Mouse (Mus musculus): ENCODE measurements around the gene Pigu. TPM values are rescaled to one million over a fixed set of nuclear protein-coding genes. Genes with fewer than 3 reads are reported as not detected.

The Pigu gene
- polyA plus RNA-seq, 1 experiment from 2014 or later: 65.0 TPM

- WGBS: 79% methylated on average over 2 of the region's 2 CpGs
- Histone ChIP-seq H3K4me3 (ENCODE audit: low read length) (peak overlapping the region; percentile 96), H3K9me3 (ENCODE audit: low read length) (no peaks in the 10 kb centered on the region), H3K36me3 (ENCODE audit: insufficient read depth, low read length) (0 out of 2 replicates have a peak, but pooled peaks cover 7% of the 10 kb centered on the region), H3K27me3 (ENCODE audit: insufficient read depth, low read length) (peaks cover 9% of the 10 kb centered on the region; the same call in 1 of the 2 replicates), H3K9ac (replicated peaks; ENCODE audit: low read length) (no peak overlapping the region), H3K4me2 (replicated peaks; ENCODE audit: low read depth, low read length) (peak overlapping the region; percentile 94), H3K27ac (ENCODE audit: low read length) (no peak overlapping the region), H3K4me1 (ENCODE audit: insufficient read depth, low read length) (peaks cover 30% of the 10 kb centered on the region)
- no peak for ATAC-seq (ENCODE audit: low FRiP score, low TSS enrichment)
These were observed 25.7 kb upstream of the Pigu start for GRCm38 (mm10) chr2:155382791-155383438.

GRCm38 (mm10) chr2:155382332-155382700 is 25.1 kb upstream of the Pigu start:
- H3K4me2 ChIP-seq (replicated peaks; ENCODE audit: low read depth, low read length): peak overlapping the region; percentile 94
- ATAC-seq (ENCODE audit: low FRiP score, low TSS enrichment): peak; percentile 23
- H3K4me1 ChIP-seq (ENCODE audit: insufficient read depth, low read length): peaks cover 30% of the 10 kb centered on the region
- H3K4me3 ChIP-seq (ENCODE audit: low read length): peak overlapping the region; percentile 96
- H3K9ac ChIP-seq (replicated peaks; ENCODE audit: low read length): peak overlapping the region; percentile 98
- no peaks in the 10 kb centered on the region for H3K9me3 ChIP-seq (ENCODE audit: low read length)
- WGBS: 25% methylated on average over 6 of the region's 6 CpGs
- H3K27ac ChIP-seq (ENCODE audit: low read length): peak overlapping the region; percentile 98
- 0 out of 2 replicates have a peak, but pooled peaks cover 4% of the 10 kb centered on the region for H3K36me3 ChIP-seq (ENCODE audit: insufficient read depth, low read length)
- peaks cover 9% of the 10 kb centered on the region; the same call in 1 of the 2 replicates for H3K27me3 ChIP-seq (ENCODE audit: insufficient read depth, low read length)

- Histone ChIP-seq H3K9me3 (ENCODE audit: low read length) (no peaks in the 10 kb centered on the region), H3K4me3 (ENCODE audit: low read length) (peak overlapping the region; percentile 96), H3K27ac (ENCODE audit: low read length) (peak overlapping the region; percentile 98), H3K4me2 (replicated peaks; ENCODE audit: low read depth, low read length) (peak overlapping the region; percentile 94), H3K9ac (replicated peaks; ENCODE audit: low read length) (peak overlapping the region; percentile 98), H3K36me3 (ENCODE audit: insufficient read depth, low read length) (no peaks in the 10 kb centered on the region), H3K4me1 (ENCODE audit: insufficient read depth, low read length) (peaks cover 30% of the 10 kb centered on the region), H3K27me3 (ENCODE audit: insufficient read depth, low read length) (peaks cover 9% of the 10 kb centered on the region; the same call in 1 of the 2 replicates)
- ATAC-seq (ENCODE audit: low FRiP score, low TSS enrichment): peak; percentile 92
- WGBS: under 1% methylated on average over 67 of the region's 68 CpGs
These were observed 24.6 kb upstream of the Pigu start for GRCm38 (mm10) chr2:155381643-155382331.

- Histone ChIP-seq H3K4me1 (ENCODE audit: insufficient read depth, low read length) (peaks cover 27% of the 10 kb centered on the region), H3K9ac (replicated peaks; ENCODE audit: low read length) (peak overlapping the region; percentile 98), H3K9me3 (ENCODE audit: low read length) (no peaks in the 10 kb centered on the region), H3K36me3 (ENCODE audit: insufficient read depth, low read length) (no peaks in the 10 kb centered on the region), H3K4me3 (ENCODE audit: low read length) (peak overlapping the region; percentile 96), H3K27ac (ENCODE audit: low read length) (no peak overlapping the region), H3K27me3 (ENCODE audit: insufficient read depth, low read length) (peaks cover 9% of the 10 kb centered on the region; the same call in 1 of the 2 replicates), H3K4me2 (replicated peaks; ENCODE audit: low read depth, low read length) (peak overlapping the region; percentile 94)
- under 1% methylated on average over 11 of the region's 11 CpGs for WGBS
- ATAC-seq (ENCODE audit: low FRiP score, low TSS enrichment): no peak; the same call in 1 of the 2 replicates
These were observed 23.8 kb upstream of the Pigu start for GRCm38 (mm10) chr2:155381060-155381437.

GRCm38 (mm10) chr2:155380261-155381059 is 23.2 kb upstream of the Pigu start, which contains the start of gene Trp53inp2:
Gene Trp53inp2 (plus strand): TSS chr2:155381059.
- peak within 1 kb of the TSS; percentile 98 for H3K9ac ChIP-seq (replicated peaks; ENCODE audit: low read length)
- H3K4me1 ChIP-seq (ENCODE audit: insufficient read depth, low read length): peaks cover 21% of the 10 kb centered on the region
- peaks cover 9% of the 10 kb centered on the region; the same call in 1 of the 2 replicates for H3K27me3 ChIP-seq (ENCODE audit: insufficient read depth, low read length)
- H3K4me3 ChIP-seq (ENCODE audit: low read length): peak within 1 kb of the TSS; percentile 96
- H3K36me3 ChIP-seq (ENCODE audit: insufficient read depth, low read length): no peaks in the 10 kb centered on the region
- H3K27ac ChIP-seq (ENCODE audit: low read length): peak within 1 kb of the TSS; percentile 98
- WGBS: 38% methylated on average over 8 of the region's 8 CpGs
- no peak for ATAC-seq (ENCODE audit: low FRiP score, low TSS enrichment)
- no peaks in the 10 kb centered on the region for H3K9me3 ChIP-seq (ENCODE audit: low read length)
- H3K4me2 ChIP-seq (replicated peaks; ENCODE audit: low read depth, low read length): peak within 1 kb of the TSS; percentile 94

GRCm38 (mm10) chr2:155376191-155376590 is 19.0 kb upstream of the Pigu start:
- Histone ChIP-seq H3K27me3 (ENCODE audit: insufficient read depth, low read length) (peaks cover 9% of the 10 kb centered on the region; the same call in 1 of the 2 replicates), H3K9ac (replicated peaks; ENCODE audit: low read length) (no peak overlapping the region), H3K4me1 (ENCODE audit: insufficient read depth, low read length) (peaks cover 8% of the 10 kb centered on the region), H3K9me3 (ENCODE audit: low read length) (no peaks in the 10 kb centered on the region), H3K4me2 (replicated peaks; ENCODE audit: low read depth, low read length) (no peak overlapping the region), H3K27ac (ENCODE audit: low read length) (no peak overlapping the region), H3K4me3 (ENCODE audit: low read length) (no peak overlapping the region), H3K36me3 (ENCODE audit: insufficient read depth, low read length) (no peaks in the 10 kb centered on the region)
- WGBS: 79% methylated on average over 10 of the region's 10 CpGs
- no peak for ATAC-seq (ENCODE audit: low FRiP score, low TSS enrichment)

- no peaks in the 10 kb centered on the region for H3K9me3 ChIP-seq (ENCODE audit: low read length)
- no peaks in the 10 kb centered on the region for H3K36me3 ChIP-seq (ENCODE audit: insufficient read depth, low read length)
- no peak overlapping the region for H3K27ac ChIP-seq (ENCODE audit: low read length)
- H3K9ac ChIP-seq (replicated peaks; ENCODE audit: low read length): no peak overlapping the region
- H3K4me1 ChIP-seq (ENCODE audit: insufficient read depth, low read length): no peaks in the 10 kb centered on the region
- H3K4me2 ChIP-seq (replicated peaks; ENCODE audit: low read depth, low read length): no peak overlapping the region
- H3K27me3 ChIP-seq (ENCODE audit: insufficient read depth, low read length): no peaks in the 10 kb centered on the region
- no peak overlapping the region for H3K4me3 ChIP-seq (ENCODE audit: low read length)
- no peak for ATAC-seq (ENCODE audit: low FRiP score, low TSS enrichment)
These were observed 17.3 kb upstream of the Pigu start for GRCm38 (mm10) chr2:155374521-155374920.

GRCm38 (mm10) chr2:155373886-155374285 is 16.7 kb upstream of the Pigu start:
- Histone ChIP-seq H3K4me1 (ENCODE audit: insufficient read depth, low read length) (no peaks in the 10 kb centered on the region), H3K36me3 (ENCODE audit: insufficient read depth, low read length) (no peaks in the 10 kb centered on the region), H3K27me3 (ENCODE audit: insufficient read depth, low read length) (no peaks in the 10 kb centered on the region), H3K27ac (ENCODE audit: low read length) (no peak overlapping the region), H3K9me3 (ENCODE audit: low read length) (no peaks in the 10 kb centered on the region), H3K4me3 (ENCODE audit: low read length) (no peak overlapping the region), H3K9ac (replicated peaks; ENCODE audit: low read length) (no peak overlapping the region), H3K4me2 (replicated peaks; ENCODE audit: low read depth, low read length) (no peak overlapping the region)
- no peak for ATAC-seq (ENCODE audit: low FRiP score, low TSS enrichment)
- WGBS: 71% methylated on average over 1 of the region's 1 CpGs

- no peaks in the 10 kb centered on the region for H3K27me3 ChIP-seq (ENCODE audit: insufficient read depth, low read length)
- no peak overlapping the region for H3K4me3 ChIP-seq (ENCODE audit: low read length)
- no peak overlapping the region for H3K27ac ChIP-seq (ENCODE audit: low read length)
- no peak for ATAC-seq (ENCODE audit: low FRiP score, low TSS enrichment)
- no peaks in the 10 kb centered on the region for H3K4me1 ChIP-seq (ENCODE audit: insufficient read depth, low read length)
- no peak overlapping the region for H3K9ac ChIP-seq (replicated peaks; ENCODE audit: low read length)
- no peaks in the 10 kb centered on the region for H3K9me3 ChIP-seq (ENCODE audit: low read length)
- H3K4me2 ChIP-seq (replicated peaks; ENCODE audit: low read depth, low read length): no peak overlapping the region
- H3K36me3 ChIP-seq (ENCODE audit: insufficient read depth, low read length): no peaks in the 10 kb centered on the region
- 76% methylated on average over 1 of the region's 1 CpGs for WGBS
These were observed 16.1 kb upstream of the Pigu start for GRCm38 (mm10) chr2:155373302-155373701.
